Mouse (Mus musculus) kidney, adult 2 months (tissue): ENCODE measurements around the gene Rtl8c. TPM values are rescaled to one million over a fixed set of nuclear protein-coding genes. Genes with fewer than 3 reads are reported as not detected.
"Not testable (repeated sequence)": the region's sequence is repeated elsewhere in the genome, so short reads cannot be mapped to it uniquely, and the experiment has no call there.

ENCODE experiments used
- DNase-seq: peaks from one replicate; pipeline ENCODE4 v3.0.0; 2021
- H3K27ac ChIP-seq: fragments of 200-500 bp; 2 replicates; pipeline ENCODE4 v1.5.1; 2012; ENCODE audit warnings: low read depth, low read length, control low read depth, inconsistent platforms; ENCODE audit not compliant: insufficient read depth
- H3K27me3 ChIP-seq: fragments of 200-500 bp; replicated peaks from 2 replicates; pipeline ENCODE4 v1.6.1; 2012; ENCODE audit warnings: mild to moderate bottlenecking, moderate library complexity, low read length, inconsistent platforms; ENCODE audit not compliant: control insufficient read depth, insufficient read depth
- H3K36me3 ChIP-seq: fragments of 200-500 bp; 2 replicates; pipeline ENCODE4 v1.6.1; 2012; ENCODE audit warnings: mild to moderate bottlenecking, moderate library complexity, low read length, inconsistent platforms; ENCODE audit not compliant: control insufficient read depth, insufficient read depth
- H3K4me1 ChIP-seq: fragments of 200-500 bp; 2 replicates; pipeline ENCODE4 v1.6.1; 2011; ENCODE audit warnings: low read length; ENCODE audit not compliant: control insufficient read depth, insufficient read depth
- H3K4me3 ChIP-seq: fragments of 200-500 bp; 2 replicates; pipeline ENCODE4 v1.5.1; 2011; ENCODE audit warnings: mild to moderate bottlenecking, low read depth, low read length, control low read depth; ENCODE audit not compliant: insufficient read depth
- CTCF ChIP-seq: fragments of 200-500 bp; conservative IDR thresholded peaks from 2 replicates; pipeline ENCODE4 v1.5.1; 2011; ENCODE audit warnings: low read depth, mild to moderate bottlenecking, control low read depth, low read length, moderate library complexity, mixed read lengths; ENCODE audit not compliant: insufficient read depth, insufficient read length
- POLR2A ChIP-seq: fragments of 200-500 bp; IDR thresholded peaks from one replicate; pipeline ENCODE4 v1.6.1; 2011; ENCODE audit warnings: low read depth, low read length, control low read depth
- WGBS: fragments of 180-500 bp; shearing (Covaris S2); methylation state at CpG from one replicate; pipeline ENCODE4 v1.1.7; 2018; 5-methylcytosine and 5-hydroxymethylcytosine counted together
- polyA plus RNA-seq: library from polyadenylated mRNA; depleted of rRNA; stranded (reverse); fragments of >200 nt; gene quantifications from 2 replicates; pipeline ENCODE4 v1.2.3, GENCODE M21; 2012; rRNA removed

Gene Rtl8c
- polyA plus RNA-seq, 1 experiment = 24.0 TPM

GRCm38 (mm10) chrX:53610571-53610970 is 2.7 kb downstream of the Rtl8c start:
- H3K36me3 ChIP-seq = no peaks in the 10 kb centered on the region
- H3K27me3 ChIP-seq = no peaks in the 10 kb centered on the region
- H3K4me3 ChIP-seq = no peak overlapping the region
- WGBS = 2% methylated on average over 3 of the region's 3 CpGs
- no peak for TF ChIP-seq POLR2A
- TF ChIP-seq CTCF = peak; percentile 32; the same call in 1 of the 2 replicates
- DNase-seq = peak; percentile 69
- H3K27ac ChIP-seq = no peak overlapping the region
- no peaks in the 10 kb centered on the region for H3K4me1 ChIP-seq

GRCm38 (mm10) chrX:53611395-53611794 is 3.6 kb downstream of the Rtl8c start:
- H3K27ac ChIP-seq, H3K27me3 ChIP-seq, H3K4me1 ChIP-seq, H3K36me3 ChIP-seq, H3K4me3 ChIP-seq, DNase-seq: not testable (repeated sequence)

GRCm38 (mm10) chrX:53638107-53638506 is 30.3 kb downstream of the Rtl8c start:
- not testable (repeated sequence) for H3K4me3 ChIP-seq, H3K27me3 ChIP-seq, H3K36me3 ChIP-seq, H3K27ac ChIP-seq, DNase-seq, H3K4me1 ChIP-seq
- 56% methylated on average over 3 of the region's 3 CpGs for WGBS

GRCm38 (mm10) chrX:53642604-53642979 is 34.8 kb downstream of the Rtl8c start:
- H3K36me3 ChIP-seq, H3K27me3 ChIP-seq, H3K4me1 ChIP-seq, H3K27ac ChIP-seq, DNase-seq: not testable (repeated sequence)
- H3K4me3 ChIP-seq = peak overlapping the region; percentile 17; the same call in 1 of the 2 replicates
- WGBS = 31% methylated on average over 3 of the region's 4 CpGs

- not testable (repeated sequence) for H3K27ac ChIP-seq, H3K4me1 ChIP-seq, H3K27me3 ChIP-seq, H3K36me3 ChIP-seq
- peak; percentile 87 for DNase-seq
- H3K4me3 ChIP-seq = peak within 1 kb of the TSS; percentile 41
- WGBS = 0% methylated on average over 11 of the region's 50 CpGs
Observed at GRCm38 (mm10) chrX:53642980-53643961, 35.4 kb downstream of the Rtl8c start, which contains the start of gene Rtl8a. Gene Rtl8a (minus strand): TSS chrX:53643682.

GRCm38 (mm10) chrX:53645885-53646284 is 38.1 kb downstream of the Rtl8c start:
- no peak overlapping the region for H3K4me3 ChIP-seq
- no peaks in the 10 kb centered on the region for H3K27me3 ChIP-seq
- H3K27ac ChIP-seq = no peak overlapping the region
- no peak for DNase-seq
- WGBS = 82% methylated on average over 6 of the region's 6 CpGs
- no peaks in the 10 kb centered on the region for H3K36me3 ChIP-seq
- peaks cover 2% of the 10 kb centered on the region; the same call in 1 of the 2 replicates for H3K4me1 ChIP-seq
- no peak for TF ChIP-seq POLR2A
- no peak for TF ChIP-seq CTCF

- DNase-seq, H3K4me3 ChIP-seq, H3K4me1 ChIP-seq, H3K27me3 ChIP-seq, H3K36me3 ChIP-seq, H3K27ac ChIP-seq: not testable (repeated sequence)
- WGBS = 56% methylated on average over 4 of the region's 4 CpGs
Observed at GRCm38 (mm10) chrX:53652917-53653316, 45.1 kb downstream of the Rtl8c start.

Other genes with a start within 250 kb of the Rtl8c start
- 3.4 and 6.1 TPM in 2 replicates for gene Mospd1, start 237.5 kb upstream of the Rtl8c start, polyA plus RNA-seq
- not detected in 2 replicates for gene Etd, start 173.1 kb upstream of the Rtl8c start, polyA plus RNA-seq
- not detected in 2 replicates for gene Gm14597, start 947 bp downstream of the Rtl8c start, polyA plus RNA-seq
- gene Rtl8a, start 35.6 kb downstream of the Rtl8c start, polyA plus RNA-seq = 114 and 120 TPM in 2 replicates
- 95.4 and 110 TPM in 2 replicates for gene Rtl8b, start 62.4 kb downstream of the Rtl8c start, polyA plus RNA-seq
- not detected in 2 replicates for gene 4930502E18Rik, start 116.8 kb downstream of the Rtl8c start, polyA plus RNA-seq
- gene 1700013H16Rik, start 149.8 kb downstream of the Rtl8c start, polyA plus RNA-seq = not detected in 2 replicates
- gene Zfp36l3, start 168.4 kb downstream of the Rtl8c start, polyA plus RNA-seq = 0.03 TPM in 1 of 2 replicates, not detected in the other
- 0.08 and 0.22 TPM in 2 replicates for gene Xlr, start 189.7 kb downstream of the Rtl8c start, polyA plus RNA-seq